Mouse (Mus musculus) lung, postnatal 0 days (tissue): ENCODE results near the gene Ccl6.

Experiments
- CTCF ChIP-seq: IDR thresholded peaks from 2 replicates; pipeline ENCODE4 v1.5.1; 2016; ENCODE audit warnings: antibody characterized with exemption, mild to moderate bottlenecking
- EP300 ChIP-seq: IDR thresholded peaks from 2 replicates; pipeline ENCODE4 v1.6.1; 2016; ENCODE audit warnings: antibody characterized with exemption, mild to moderate bottlenecking, control low read depth

DNA sequence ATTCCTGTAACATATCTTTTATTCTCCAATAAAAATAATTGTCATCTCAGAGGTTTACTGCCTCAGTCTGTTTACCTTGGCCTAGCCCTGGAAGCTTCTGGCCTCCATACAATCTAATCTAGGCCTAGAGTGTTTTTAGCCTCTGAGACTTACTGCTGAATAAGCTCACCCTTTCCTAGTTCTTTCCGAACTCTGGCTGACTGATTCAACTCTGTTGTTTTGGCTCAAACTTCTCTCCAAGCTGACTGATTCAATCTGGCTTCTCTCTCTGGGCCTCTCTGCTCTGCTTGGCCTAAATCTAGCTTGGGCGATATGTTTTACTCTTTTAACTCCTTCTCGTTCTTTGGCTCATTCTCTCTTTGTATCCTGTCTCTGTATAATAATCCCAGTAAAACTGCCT is 6.1 kb upstream of the Ccl6 start:
- TF ChIP-seq CTCF (no peak), EP300 (no peak)
